Mouse (Mus musculus): Measurements from ENCODE around the gene Mcur1. TPM values are rescaled to one million over a fixed set of nuclear protein-coding genes. Genes with fewer than 3 reads are reported as not detected.

The Mcur1 gene
- total RNA-seq, 2 experiments from 2014 or later: 45.7 to 47.5 TPM

DNA sequence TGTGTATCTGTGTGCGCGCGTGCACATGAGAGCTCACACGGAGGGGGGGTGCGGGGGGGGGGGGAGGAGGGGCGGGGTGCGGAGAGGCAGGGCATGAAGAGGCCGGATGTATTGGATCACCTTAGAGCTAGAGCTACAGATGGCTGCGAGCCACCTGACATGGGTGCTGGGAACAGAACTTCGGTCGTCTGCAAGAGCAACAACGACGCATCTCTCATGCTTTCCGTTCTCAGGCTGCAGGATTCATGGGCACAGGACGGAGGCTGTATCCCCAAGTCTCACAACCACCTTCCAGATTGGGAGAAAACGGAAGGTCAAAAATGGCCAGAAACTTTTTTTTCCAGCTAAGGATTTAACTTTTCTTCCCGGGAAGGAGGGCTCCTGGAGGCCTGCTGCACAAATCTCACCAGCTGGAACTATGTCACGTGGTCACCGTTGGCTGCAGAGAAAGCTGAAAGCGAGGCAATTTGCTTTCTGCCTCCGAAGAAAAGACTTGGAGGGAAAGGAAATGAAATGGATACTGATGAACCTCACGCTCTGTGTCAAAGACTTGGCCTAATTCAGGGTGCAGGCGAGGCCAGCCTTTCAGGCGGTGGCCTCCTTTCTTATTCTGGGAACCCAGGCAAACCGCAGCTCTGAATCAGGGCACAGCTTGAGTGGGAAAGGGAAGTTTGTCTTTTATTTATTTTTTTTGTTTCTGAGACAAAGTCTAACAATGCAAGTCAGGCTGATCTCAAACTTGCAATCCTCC is 7.3 kb upstream of the Mcur1 start:
- intact Hi-C loops (cut with DNase I): loop anchor here (2.0 kb wide), 1 partner anchor 171 kb away; no protein-coding TSS in a partner anchor
- DNase-seq: no peak

DNA sequence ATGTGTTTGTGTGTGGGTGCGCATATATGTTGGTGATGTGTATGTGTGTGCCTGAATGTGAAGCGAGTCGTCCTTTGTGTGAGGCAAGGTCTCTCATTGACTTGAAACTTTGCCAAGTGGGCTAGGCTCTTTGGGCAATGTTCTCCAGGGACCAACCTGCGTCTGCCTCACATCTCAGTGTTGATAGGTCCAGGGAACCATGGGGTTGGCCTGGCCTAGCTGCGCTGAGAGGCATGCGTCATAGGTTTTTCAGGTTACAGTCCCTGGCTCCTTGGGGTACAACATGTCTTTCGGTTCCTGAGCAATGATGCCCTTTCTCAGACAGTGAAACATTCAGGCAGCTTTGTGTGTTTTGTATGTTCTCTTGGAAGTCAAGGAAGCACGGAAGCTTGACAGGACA is 6.2 kb upstream of the Mcur1 start:
- intact Hi-C loops (cut with DNase I): loop anchor here (2.0 kb wide), 1 partner anchor 173 kb away; no protein-coding TSS in a partner anchor
- no peak for DNase-seq

DNA sequence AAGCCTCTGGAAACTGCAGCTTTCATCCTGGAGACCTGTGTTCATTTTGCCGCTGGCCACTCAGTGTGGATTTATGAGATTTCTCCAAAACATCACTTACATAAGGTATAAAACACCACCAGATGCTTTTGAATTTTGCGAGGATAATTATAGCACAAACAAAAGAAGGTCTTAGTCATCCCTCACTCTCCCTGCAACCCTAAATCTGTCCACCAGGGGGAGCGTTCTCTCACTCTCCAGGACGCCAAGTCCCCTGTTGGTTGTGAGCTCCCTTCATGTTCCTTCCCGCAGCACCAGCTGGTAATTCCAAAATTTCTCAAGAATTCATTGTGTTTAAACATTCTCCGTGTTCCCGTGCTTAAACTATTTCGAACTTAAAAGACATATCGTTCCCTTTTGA is 5.4 kb upstream of the Mcur1 start:
- peak; percentile 78 to 89 for DNase-seq
- intact Hi-C loops (cut with DNase I): no loop called here

DNA sequence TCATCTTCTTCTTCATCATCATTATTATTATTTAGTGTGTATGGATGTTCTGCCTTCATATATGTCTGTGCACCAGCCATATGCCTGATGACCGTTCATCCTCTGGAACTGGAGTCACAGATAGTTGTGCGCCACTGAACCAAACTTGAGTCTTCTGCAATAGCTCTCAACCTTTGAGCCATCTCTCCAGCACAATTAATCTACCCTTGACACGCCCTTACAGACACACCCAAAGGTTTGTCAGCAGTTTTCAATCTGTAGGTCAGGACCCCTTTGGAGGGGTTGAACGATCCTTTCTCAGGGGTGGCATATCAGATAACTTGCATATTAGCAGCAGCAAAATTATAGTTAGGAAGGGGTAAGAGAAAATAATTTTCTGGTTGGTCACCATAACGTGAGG is 4.7 kb upstream of the Mcur1 start:
- no peak for DNase-seq
- intact Hi-C loops (cut with DNase I): no loop called here

DNA sequence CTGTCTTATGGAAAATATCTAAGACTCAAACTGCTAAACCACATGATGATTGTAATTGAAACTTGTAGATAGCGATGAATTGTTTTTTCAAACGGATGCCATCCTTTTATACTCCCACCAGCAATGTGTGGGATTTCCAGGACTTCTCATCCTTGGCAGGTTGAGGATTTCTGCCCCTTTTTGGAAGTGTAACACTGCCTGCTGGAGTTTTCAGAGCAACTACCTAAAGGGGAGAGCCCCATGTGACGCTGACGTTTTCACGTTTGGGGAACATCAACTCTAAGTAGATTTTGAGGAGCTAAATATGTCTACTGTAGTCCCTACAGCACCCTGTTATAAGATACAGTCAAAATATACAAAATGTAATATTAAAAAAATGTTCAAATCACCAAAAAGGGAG is 2.7 kb upstream of the Mcur1 start:
- intact Hi-C loops (cut with DNase I): no loop called here
- no peak for DNase-seq

DNA sequence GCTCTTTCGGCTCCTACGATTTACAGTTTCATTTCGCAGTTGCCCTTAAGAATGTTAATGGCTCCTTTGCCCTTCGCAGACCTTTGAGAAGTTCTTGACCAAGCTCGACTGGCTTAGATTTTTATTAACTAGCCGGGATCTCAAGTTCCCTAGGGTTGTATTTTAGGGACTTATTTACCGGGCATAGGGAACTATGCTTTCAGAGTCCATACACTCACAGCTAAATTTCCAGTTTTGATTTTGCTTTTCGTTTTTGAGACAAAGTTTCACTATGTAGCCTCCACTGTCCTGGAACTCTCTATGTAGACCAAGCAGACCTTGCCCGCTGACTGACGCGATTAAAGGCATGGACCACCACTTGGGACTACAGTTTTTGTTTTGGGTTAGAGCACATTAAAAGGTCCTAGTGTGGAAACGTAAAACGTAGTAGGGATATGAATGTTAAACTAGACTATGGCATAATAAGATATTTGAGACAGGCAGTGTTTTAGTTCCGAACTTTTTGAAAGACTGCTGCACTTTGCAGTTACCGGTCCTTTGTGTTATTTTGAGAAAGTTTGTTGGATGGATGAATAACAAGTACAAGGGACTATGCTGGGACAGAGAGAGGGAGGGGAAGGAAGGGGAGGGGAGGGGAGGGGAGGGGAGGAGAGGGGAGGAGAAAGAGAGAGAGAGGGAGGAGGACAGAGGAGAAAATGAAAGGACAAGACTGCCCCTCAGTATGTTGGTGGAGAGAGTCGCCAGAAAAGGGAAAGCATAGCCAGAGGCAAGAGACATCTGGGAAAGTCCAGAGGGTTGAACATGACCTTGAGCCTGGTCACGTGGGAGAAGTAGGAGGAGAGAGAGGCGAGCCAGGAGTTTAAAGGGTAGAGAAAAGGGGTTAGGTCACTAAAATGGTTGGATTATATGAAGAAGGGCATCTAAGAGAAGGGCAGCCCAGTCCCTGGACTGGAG is 744 bp upstream of the Mcur1 start:
- intact Hi-C loops (cut with DNase I): no loop called here
- peak; percentile 39 to 61 for DNase-seq

DNA sequence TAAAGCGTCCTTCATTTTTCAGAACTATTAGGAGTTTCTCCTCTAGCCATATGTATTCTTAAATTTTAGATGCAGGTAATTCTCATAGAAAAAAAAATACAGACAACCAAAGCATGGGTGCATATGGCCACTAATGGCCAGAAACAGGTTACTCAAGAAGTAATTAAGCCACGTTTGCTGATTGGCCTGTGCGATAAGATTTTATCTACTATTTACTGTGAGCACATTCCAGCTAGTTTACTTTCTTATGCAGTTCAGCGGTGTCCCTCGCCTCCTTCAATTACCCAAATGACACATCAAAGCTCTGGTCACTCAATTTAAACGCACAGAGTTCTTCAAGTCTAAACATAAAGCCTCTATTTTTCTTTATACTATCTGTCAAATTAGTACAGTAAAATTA is 1.0 kb downstream of the Mcur1 start:
- intact Hi-C loops (cut with DNase I): no loop called here
- DNase-seq: no peak

DNA sequence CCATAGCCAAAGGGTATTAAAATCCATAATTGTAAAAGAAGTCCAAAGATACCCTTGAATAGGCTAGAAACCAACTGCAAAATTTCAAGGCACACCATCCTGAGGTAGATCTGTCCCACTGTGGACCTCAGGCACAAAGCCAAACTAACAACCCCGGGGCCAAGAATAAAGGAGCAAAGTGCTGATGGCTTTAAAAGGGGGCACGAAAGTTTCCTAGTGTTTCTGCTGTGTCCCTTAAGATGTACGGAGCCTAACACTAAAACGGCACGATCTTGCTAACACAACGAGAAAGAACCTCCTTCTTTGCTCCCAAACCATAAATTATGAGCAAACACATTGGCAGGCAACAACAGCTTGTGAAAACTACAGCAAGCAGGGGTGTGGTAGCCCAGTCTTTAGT is 1.6 kb downstream of the Mcur1 start:
- intact Hi-C loops (cut with DNase I): no loop called here
- DNase-seq: no peak

DNA sequence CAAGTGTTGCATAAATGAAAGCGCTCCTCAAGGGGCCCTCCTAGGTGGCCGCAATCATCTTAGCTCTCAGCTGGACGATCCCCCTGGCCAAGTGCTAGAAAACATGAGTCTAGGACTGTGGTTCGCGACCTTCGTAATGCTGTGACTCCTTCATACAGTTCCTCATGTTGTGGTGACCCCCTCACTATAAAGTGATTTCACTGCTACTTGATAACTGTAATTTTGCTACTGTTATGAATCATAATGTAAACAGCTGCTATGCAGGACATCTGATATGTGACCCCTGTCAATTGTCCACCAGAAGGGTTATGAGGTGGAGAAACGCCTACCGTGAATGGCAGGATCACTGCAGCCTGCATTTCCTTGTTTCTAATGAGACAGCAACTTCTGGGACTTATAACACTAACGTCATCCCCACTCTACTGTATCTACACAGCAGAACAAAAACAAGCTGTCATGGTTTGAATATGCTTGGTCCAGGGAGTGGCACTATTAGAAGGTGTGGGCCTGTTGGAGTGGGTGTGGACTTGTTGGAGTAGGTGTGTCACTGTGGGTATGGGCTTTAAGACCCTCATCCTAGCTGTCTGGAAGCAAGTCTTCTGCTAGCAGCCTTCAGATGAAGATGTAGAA is 3.0 kb downstream of the Mcur1 start:
- intact Hi-C loops (cut with DNase I): no loop called here
- DNase-seq: no peak

DNA sequence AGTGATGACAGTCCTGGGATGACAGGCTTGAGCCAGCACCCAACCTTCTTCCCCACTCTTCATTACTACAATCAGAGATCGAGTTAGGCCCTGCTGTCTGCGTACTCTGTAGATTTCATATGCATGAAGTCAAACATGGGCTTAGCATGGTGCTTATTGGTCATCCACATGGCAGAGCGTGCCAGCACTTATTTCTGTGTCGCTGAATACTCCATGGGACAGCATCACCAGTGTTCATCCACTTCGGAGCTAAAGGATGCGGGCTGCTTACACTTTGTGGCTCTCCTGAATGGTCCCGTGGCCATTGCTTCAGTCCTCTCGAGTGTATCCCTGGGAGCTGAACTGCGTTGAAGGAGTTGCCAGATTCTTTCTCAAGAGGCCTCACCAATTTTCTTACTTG is 4.7 kb downstream of the Mcur1 start:
- intact Hi-C loops (cut with DNase I): no loop called here
- DNase-seq: no peak

DNA sequence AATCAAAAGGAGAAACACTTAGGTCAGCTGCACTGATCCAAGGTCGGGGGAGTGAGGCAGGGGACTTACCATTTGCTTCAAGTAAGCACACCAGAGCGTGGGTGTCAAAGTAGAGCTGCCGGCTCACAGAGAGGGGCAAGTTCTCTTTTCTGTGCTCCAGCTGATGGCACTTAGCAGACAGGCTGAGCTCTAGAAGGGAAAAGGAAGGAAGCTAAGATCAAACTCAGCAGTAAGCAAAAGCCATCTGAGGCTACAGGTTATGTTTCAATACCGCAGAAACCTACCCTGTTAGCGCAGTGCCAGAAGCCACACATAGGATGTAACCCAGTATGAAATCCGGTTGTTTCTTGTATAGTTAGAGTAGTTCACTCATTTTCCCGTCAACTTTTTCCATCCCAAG is 5.2 kb downstream of the Mcur1 start:
- DNase-seq: no peak
- intact Hi-C loops (cut with DNase I): no loop called here

DNA sequence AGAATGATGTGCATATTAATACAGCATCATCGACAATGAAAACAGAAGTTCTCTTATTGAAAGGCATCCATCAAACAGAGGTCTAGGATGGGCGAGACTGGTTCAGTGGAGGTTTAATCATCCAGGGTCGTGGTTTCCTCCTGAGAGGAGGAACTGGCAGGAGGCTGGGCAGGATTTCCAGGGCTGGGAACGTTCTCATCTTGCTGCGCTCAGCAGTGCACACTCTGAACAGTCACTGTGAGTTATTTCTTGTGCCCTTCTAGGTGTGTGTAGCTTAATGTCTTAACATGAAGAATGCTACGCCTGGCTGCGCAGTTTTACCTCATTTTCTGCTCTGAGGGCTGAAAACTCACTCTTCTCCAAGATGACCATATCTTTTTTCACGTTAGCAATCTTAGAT is 9.3 kb downstream of the Mcur1 start:
- intact Hi-C loops (cut with DNase I): no loop called here
- DNase-seq: no peak

DNA sequence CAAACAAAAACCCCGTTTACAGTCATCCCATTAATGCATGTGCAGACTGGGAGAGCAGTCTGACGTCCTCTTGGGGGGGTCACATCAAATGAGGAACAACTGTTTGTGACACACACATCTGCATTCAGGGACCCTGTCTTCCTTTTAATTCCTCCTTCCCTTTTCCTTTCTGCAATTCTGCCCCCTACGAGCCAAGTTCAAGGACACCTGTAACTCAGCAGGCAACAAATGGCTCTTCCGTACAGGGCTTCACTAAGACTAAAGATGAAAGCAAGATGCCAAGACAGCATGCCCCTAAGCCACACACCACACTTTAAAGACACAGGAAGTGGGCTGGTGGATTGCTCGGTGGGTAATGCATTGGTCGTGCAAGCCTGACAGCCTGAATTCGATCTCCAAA is 10.1 kb downstream of the Mcur1 start:
- intact Hi-C loops (cut with DNase I): loop anchor here (5.0 kb wide), 2 partner anchors 153 to 368 kb away; partner anchors contain the start of gene Nol7
- DNase-seq: no peak

DNA sequence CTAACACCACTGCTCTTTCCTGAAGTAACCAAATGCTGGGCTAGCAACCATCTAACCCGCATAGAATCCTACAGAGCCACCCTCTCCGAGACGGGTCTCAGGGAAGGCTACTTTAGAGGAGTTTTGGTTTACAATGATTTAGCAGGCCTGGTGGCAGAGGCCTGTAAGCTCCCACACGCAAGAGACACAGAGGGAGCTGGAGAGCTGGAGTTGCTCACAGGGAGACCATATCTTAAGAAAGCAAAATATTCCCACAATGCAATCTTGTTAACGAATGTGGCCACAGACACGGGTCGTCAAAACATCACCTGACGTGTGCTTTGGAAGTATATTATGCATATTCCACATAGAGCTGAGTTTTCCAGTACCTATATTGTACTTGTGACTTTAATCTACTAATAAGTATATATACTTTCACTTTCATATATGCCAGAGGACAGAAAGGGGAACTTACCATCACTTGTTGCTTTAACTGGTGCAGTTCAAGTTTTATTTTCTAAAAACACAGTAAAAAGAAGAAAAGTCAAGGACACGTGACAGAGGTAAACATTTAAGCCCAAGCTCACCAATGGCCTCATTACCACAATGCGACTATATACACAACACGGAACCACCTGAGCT is 10.8 kb downstream of the Mcur1 start:
- no peak for DNase-seq
- intact Hi-C loops (cut with DNase I): loop anchor here (5.0 kb wide), 2 partner anchors 152 to 367 kb away; partner anchors contain the start of gene Nol7

DNA sequence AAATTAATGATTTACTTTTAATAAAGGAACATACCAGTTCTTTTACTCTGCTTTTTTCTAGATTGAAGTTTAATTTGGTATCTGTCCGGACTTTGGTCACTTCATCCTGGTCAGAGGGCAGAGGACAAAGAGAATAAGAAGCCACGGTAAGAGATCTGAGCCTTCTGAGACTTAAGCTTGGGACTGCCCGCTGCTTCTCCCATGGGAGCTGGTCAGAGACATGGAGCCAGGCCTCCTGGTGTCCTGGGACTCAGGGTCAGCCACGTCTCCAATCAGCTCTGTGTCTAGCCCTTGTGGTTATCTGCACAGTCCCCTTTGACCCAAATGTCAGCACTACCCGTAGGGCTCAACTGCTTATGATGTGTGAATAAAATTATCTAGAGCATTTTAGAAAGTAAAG is 11.4 kb downstream of the Mcur1 start:
- no peak for DNase-seq
- intact Hi-C loops (cut with DNase I): loop anchor here (5.0 kb wide), 2 partner anchors 151 to 366 kb away; partner anchors contain the start of gene Nol7

DNA sequence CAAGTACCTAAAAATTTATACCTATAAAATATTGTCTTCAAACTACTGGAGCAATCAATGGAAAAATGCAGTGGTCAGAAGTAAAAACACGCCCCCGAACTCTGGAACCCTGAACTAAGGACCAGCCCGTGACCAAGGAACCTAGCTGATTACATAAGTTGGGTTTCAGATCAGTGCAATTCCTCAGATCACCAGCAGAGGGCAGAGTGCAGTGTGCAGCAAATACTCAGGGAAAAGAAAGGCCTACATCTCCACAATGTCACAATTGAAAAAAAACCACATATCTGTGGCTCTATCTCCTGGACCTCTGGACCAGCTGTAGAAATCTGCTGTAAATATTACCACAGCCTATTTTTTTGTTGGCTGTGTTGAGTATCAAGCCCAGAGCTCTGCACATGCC is 13.1 kb downstream of the Mcur1 start:
- intact Hi-C loops (cut with DNase I): loop anchor here (5.0 kb wide), 2 partner anchors 150 to 365 kb away; partner anchors contain the start of gene Nol7
- DNase-seq: peak; percentile 80 to 85

DNA sequence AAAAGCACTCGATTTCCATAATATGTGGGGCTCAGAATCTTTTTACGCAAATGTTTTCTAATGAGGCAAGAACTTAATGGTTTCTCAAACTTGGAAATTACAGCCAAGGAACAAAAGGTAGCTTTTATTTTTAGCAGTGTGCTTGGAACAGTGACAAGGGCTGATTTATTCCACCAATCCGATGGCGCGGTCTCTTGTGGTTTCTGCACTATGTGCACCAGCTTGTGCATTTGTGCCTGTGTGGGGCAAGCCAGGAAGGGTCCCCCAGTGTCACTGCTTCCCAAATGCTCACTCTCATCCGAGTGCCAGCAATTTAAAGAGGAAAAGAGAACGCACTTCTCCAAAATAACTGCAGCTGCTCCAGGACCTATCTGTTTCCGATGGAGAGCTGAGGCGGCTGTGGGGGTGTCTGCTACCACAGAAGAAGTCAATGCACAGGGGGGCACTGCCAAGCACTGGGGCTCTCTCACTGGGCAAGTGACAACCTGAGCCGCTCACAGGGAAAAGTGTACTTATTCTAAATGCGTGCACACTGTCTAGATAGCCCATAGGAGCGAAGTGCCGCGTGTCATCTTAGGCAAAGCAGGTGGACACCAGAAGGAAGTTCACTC is 19.7 kb downstream of the Mcur1 start:
- peak in 1 of 2 experiments; percentile 22 for DNase-seq
- intact Hi-C loops (cut with DNase I): no loop called here

DNA sequence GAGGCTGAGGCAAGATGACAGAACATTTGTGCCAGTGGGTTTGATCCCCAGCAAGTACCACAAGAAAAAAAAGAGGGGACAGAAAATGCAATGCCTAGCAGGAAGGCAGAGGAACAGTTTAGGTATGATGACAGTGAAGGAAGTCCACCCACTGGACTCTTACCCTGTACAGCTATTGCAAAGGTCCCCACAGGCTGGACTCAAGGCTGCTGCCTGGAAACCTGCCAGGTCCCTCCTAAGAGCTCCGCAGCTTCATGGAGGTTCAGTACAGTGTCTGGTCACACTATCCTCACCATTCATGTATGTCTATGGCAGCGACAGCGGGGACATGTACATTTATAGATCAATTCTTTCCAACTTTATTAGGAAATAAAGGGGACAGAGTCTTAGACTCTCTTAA is 20.6 kb downstream of the Mcur1 start:
- intact Hi-C loops (cut with DNase I): loop anchor here (10.0 kb wide), 1 partner anchor 125 kb away; no protein-coding TSS in a partner anchor
- DNase-seq: peak in 1 of 2 experiments; percentile 19

DNA sequence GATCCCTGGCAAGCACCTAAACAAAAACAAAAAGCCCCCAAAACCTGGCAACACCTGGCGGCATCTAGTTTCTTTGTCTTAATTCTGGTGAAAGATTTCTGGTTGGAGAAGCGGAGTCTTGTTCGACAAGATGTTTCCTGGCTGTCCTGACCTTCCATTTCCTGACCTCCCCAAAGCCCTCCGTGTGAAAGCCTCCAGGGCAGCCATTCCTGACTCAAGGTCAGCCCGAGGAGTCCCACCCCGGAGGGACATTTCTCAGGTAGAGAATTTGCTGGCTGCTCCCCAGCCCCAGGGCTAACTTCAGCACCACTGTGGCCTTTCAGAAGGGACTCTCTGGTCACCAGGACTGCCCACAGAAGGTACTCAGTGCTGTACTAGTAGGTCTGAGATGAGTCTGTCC is 22.1 kb downstream of the Mcur1 start:
- intact Hi-C loops (cut with DNase I): loop anchor here (10.0 kb wide), 1 partner anchor 123 kb away; no protein-coding TSS in a partner anchor
- DNase-seq: no peak

DNA sequence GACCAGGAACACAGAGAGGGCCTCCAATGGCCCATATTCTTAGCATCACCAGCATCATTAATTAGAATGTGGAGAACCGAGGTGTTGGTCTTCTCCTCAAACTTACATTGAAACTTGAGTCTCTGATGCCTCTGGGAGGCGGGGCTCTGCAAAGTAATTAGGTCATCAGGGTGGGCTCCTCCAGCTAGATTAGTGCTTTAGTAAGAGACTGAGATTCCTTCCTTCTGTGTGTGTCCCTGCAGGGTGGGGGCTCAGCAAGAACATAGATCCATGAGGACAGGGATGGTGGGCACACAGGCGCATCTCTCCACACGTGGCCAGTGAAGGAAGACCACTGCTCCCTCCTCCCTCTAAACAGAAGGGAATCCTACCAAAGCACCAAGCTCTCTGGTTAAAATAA is 26.0 kb downstream of the Mcur1 start:
- DNase-seq: no peak
- intact Hi-C loops (cut with DNase I): loop anchor here (10.0 kb wide), 1 partner anchor 119 kb away; no protein-coding TSS in a partner anchor

Data from heart, postnatal 14 days (tissue).